Mouse (Mus musculus): Measurements from ENCODE around the gene Sh3d19.

Gene Sh3d19

GRCm38 (mm10) chr3:86025341-86026137, 54.6 kb downstream of the Sh3d19 start:
- DNase-seq (ENCODE audit: extremely low spot score, low read depth, low spot score), result no peak

- no peak for DNase-seq (ENCODE audit: extremely low spot score, low read depth, low spot score)
These were observed 57.9 kb downstream of the Sh3d19 start for GRCm38 (mm10) chr3:86028658-86029375.

GRCm38 (mm10) chr3:86030566-86030965, 59.7 kb downstream of the Sh3d19 start:
- DNase-seq (ENCODE audit: extremely low spot score, low read depth, low spot score), result no peak

- DNase-seq (ENCODE audit: extremely low spot score, low read depth, low spot score), result no peak
These were observed 62.7 kb downstream of the Sh3d19 start for GRCm38 (mm10) chr3:86033455-86034090.

GRCm38 (mm10) chr3:86037926-86038484, 67.1 kb downstream of the Sh3d19 start:
- DNase-seq (ENCODE audit: extremely low spot score, low read depth, low spot score), result no peak

- no peak for DNase-seq (ENCODE audit: extremely low spot score, low read depth, low spot score)
These were observed 67.7 kb downstream of the Sh3d19 start for GRCm38 (mm10) chr3:86038648-86039047.

GRCm38 (mm10) chr3:86040286-86041201, 69.6 kb downstream of the Sh3d19 start:
- DNase-seq (ENCODE audit: extremely low spot score, low read depth, low spot score), result no peak

GRCm38 (mm10) chr3:86047686-86048408, 76.9 kb downstream of the Sh3d19 start:
- DNase-seq (ENCODE audit: extremely low spot score, low read depth, low spot score), result no peak

GRCm38 (mm10) chr3:86049041-86049440, 78.1 kb downstream of the Sh3d19 start:
- DNase-seq (ENCODE audit: extremely low spot score, low read depth, low spot score), result no peak

GRCm38 (mm10) chr3:86056678-86057077, 85.8 kb downstream of the Sh3d19 start:
- no peak for DNase-seq (ENCODE audit: extremely low spot score, low read depth, low spot score)

- DNase-seq (ENCODE audit: extremely low spot score, low read depth, low spot score), result no peak
These were observed 86.7 kb downstream of the Sh3d19 start for GRCm38 (mm10) chr3:86057436-86058095.

- DNase-seq (ENCODE audit: extremely low spot score, low read depth, low spot score), result no peak
These were observed 98.8 kb downstream of the Sh3d19 start for GRCm38 (mm10) chr3:86069646-86070250.

GRCm38 (mm10) chr3:86070799-86071198, 99.9 kb downstream of the Sh3d19 start:
- DNase-seq (ENCODE audit: extremely low spot score, low read depth, low spot score), result no peak

- no peak for DNase-seq (ENCODE audit: extremely low spot score, low read depth, low spot score)
These were observed 101.2 kb downstream of the Sh3d19 start for GRCm38 (mm10) chr3:86072066-86072465.

- no peak for DNase-seq (ENCODE audit: extremely low spot score, low read depth, low spot score)
These were observed 102.0 kb downstream of the Sh3d19 start for GRCm38 (mm10) chr3:86072889-86073288.

GRCm38 (mm10) chr3:86075593-86075992, 104.7 kb downstream of the Sh3d19 start:
- DNase-seq (ENCODE audit: extremely low spot score, low read depth, low spot score), result no peak

- no peak for DNase-seq (ENCODE audit: extremely low spot score, low read depth, low spot score)
These were observed 105.8 kb downstream of the Sh3d19 start for GRCm38 (mm10) chr3:86076511-86077283.

- no peak for DNase-seq (ENCODE audit: extremely low spot score, low read depth, low spot score)
These were observed 112.1 kb downstream of the Sh3d19 start for GRCm38 (mm10) chr3:86083051-86083450.

Data from hindlimb bud, embryonic 11.5 days (tissue).